Mouse (Mus musculus) ovary, postnatal 14 days (tissue): Measurements from ENCODE around the gene Ipo5.

ENCODE experiments used
- DNase-seq: peaks from one replicate; pipeline ENCODE4 v3.0.0; 2022; ENCODE audit warnings: low spot score

Ipo5 gene

GRCm38 (mm10) chr14:120921805-120922204, 10.8 kb downstream of the Ipo5 start:
- no peak for DNase-seq

GRCm38 (mm10) chr14:120924044-120924443, 13.0 kb downstream of the Ipo5 start:
- DNase-seq = no peak

- DNase-seq = no peak
These were observed 14.9 kb downstream of the Ipo5 start for GRCm38 (mm10) chr14:120925731-120926585.

- DNase-seq = no peak
These were observed 20.2 kb downstream of the Ipo5 start for GRCm38 (mm10) chr14:120931236-120931635.

- DNase-seq = no peak
These were observed 22.6 kb downstream of the Ipo5 start for GRCm38 (mm10) chr14:120933624-120934023.

GRCm38 (mm10) chr14:120937102-120937501, 26.1 kb downstream of the Ipo5 start:
- no peak for DNase-seq

GRCm38 (mm10) chr14:120942803-120943202, 31.8 kb downstream of the Ipo5 start:
- DNase-seq = no peak

GRCm38 (mm10) chr14:120945146-120945545, 34.1 kb downstream of the Ipo5 start:
- no peak for DNase-seq

- DNase-seq = no peak
These were observed 36.1 kb downstream of the Ipo5 start for GRCm38 (mm10) chr14:120947104-120947503.

- DNase-seq = peak; percentile 11
These were observed 38.0 kb downstream of the Ipo5 start for GRCm38 (mm10) chr14:120949002-120949401.

- DNase-seq = no peak
These were observed 39.0 kb downstream of the Ipo5 start for GRCm38 (mm10) chr14:120950068-120950467.

- DNase-seq = no peak
These were observed 41.4 kb downstream of the Ipo5 start for GRCm38 (mm10) chr14:120952434-120952833.

- no peak for DNase-seq
These were observed 49.5 kb downstream of the Ipo5 start for GRCm38 (mm10) chr14:120960551-120960950.

- DNase-seq = no peak
These were observed 50.0 kb downstream of the Ipo5 start for GRCm38 (mm10) chr14:120960991-120961390.

GRCm38 (mm10) chr14:120967072-120967471, 56.0 kb downstream of the Ipo5 start:
- no peak for DNase-seq

- no peak for DNase-seq
These were observed 57.7 kb downstream of the Ipo5 start for GRCm38 (mm10) chr14:120968723-120969122.

- no peak for DNase-seq
These were observed 58.6 kb downstream of the Ipo5 start for GRCm38 (mm10) chr14:120969673-120970072.

GRCm38 (mm10) chr14:120970637-120971036, 59.6 kb downstream of the Ipo5 start:
- no peak for DNase-seq

- DNase-seq = no peak
These were observed 60.3 kb downstream of the Ipo5 start for GRCm38 (mm10) chr14:120971313-120971712.

- DNase-seq = peak; percentile 31
These were observed 68.5 kb downstream of the Ipo5 start for GRCm38 (mm10) chr14:120979559-120979958.

GRCm38 (mm10) chr14:120989126-120989525, 78.1 kb downstream of the Ipo5 start:
- DNase-seq = no peak
